Mouse (Mus musculus) kidney, adult 8-10 months (tissue): ENCODE data around the gene Tspan17.

ENCODE experiments used
- DNase-seq, 2 experiments: peaks; one replicate each; pipeline ENCODE4 v3.0.0; 2022

The Tspan17 gene

GRCm38 (mm10) chr13:54808067-54808466 is 18.9 kb downstream of the Tspan17 start:
- no peak for DNase-seq

DNA sequence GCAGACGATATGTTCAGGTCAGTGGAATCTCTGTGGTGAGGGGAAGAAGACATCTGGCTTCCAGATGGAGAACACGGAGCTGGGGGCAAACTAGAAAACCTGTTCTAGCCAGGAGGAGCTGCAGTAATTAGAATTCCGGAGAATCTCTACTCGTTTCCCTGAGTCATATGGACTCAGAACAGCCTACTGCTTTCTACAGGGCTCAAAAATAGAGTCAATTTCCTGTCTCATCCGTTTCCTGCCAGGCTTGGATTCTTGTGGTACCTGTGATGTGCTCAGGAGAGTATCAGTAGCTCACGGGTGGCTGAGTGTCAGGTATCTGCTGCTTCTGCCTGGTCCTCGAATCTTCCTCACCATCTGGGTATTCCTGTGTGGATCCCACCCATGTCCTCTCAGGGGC is 22.3 kb downstream of the Tspan17 start:
- DNase-seq: no peak

DNA sequence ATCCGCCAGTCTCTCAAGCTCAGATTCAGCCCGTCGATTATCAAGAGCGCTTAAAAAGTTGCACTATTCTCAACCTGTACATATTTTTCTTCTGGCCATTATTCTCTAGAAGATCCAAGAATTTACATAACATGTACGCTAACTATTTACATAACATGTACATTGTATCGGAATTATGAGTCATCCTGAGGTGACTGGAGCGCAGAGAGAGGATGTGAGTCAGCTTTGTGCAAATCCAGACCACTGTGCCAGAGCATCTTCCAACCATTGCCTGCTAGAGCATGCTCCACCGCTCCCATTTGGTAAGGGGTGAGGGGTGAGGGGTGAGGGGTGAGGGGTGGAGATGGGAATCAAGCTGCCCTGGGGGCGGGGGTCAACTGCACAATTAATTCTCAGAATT is 24.2 kb downstream of the Tspan17 start:
- DNase-seq: no peak

- DNase-seq: no peak
Observed at GRCm38 (mm10) chr13:54818399-54819254, 29.4 kb downstream of the Tspan17 start.

DNA sequence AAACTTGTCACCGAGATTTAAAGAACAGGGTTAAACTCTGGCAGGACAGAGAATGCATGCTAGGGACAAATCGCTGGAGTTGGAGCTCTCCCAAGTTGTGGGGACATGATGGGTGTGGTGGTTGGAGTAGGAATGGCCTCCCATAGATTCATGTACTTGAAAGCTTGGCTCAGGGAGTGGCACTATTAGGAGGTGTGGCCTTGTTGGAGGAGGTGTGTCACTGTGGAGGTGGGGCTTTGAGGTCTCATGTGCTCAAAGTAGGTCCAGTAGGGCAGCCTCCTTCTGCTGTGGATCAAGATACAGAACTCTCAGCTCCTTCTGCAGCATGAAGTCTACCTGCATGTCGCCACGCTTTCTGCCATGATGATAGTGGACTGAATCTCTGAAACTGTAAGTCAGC is 31.9 kb downstream of the Tspan17 start:
- DNase-seq: no peak

DNA sequence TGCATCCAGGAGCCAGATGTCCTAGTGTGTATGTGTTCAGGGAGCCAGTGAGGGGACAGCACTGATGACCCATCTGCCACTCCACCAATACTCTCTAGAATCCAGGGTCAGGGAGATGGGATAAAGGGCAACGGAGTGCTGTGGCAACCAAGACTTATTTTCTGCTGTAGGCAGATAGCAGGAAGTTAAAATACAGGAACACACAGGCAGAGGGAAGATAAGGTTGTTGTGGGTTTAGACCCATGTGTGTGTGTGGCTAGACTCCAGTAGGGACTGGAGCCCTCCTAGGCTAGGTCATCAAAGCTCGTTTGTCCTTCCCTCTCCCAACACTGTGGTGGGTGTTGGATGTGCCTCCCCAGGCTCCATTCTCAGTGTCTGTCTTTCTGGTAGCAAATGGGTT is 32.8 kb downstream of the Tspan17 start:
- no peak for DNase-seq

- DNase-seq: peak; percentile 11 to 16
Observed at GRCm38 (mm10) chr13:54824111-54824931, 35.1 kb downstream of the Tspan17 start.

DNA sequence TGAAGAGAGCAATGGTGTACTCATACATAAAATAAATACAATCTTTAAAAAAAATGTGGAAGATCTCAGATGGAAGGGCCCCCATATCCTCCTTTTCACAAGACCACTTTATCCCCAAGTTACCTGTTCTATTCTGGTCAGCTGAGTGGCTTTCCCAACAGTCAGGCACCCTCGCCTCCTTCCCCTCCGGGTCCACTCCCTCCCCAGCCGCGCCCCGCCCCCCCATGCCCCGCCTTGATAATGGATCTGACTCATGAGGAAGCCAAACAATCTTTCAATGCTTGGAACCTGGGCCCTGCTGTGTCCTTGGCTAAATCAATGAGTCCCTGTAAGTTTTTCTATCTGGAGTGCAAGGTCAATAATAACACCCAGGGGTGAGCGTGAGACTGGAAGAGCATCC is 38.8 kb downstream of the Tspan17 start:
- DNase-seq: no peak

GRCm38 (mm10) chr13:54828508-54828907 is 39.3 kb downstream of the Tspan17 start:
- peak; percentile 4 to 21 for DNase-seq

DNA sequence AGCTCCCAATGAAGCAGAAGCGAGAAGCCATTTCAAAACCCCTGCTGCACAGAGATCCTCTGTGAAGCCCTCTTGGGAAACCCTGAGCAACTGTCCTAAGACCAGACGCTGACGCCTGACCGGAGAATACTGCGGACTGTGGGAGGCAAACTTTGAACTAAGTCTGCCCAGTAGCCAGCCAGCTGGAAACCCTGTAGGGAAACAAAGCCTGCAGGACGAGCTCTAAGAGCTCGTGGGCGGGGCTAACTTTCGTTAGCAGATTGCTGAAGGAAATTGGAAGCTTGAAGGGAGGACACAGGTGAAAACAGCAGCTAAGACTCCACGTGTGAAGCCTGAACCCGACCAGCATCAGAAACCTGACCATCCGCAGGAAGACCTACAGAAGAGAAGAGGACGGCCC is 40.3 kb downstream of the Tspan17 start:
- DNase-seq: peak; percentile 45 to 51

DNA sequence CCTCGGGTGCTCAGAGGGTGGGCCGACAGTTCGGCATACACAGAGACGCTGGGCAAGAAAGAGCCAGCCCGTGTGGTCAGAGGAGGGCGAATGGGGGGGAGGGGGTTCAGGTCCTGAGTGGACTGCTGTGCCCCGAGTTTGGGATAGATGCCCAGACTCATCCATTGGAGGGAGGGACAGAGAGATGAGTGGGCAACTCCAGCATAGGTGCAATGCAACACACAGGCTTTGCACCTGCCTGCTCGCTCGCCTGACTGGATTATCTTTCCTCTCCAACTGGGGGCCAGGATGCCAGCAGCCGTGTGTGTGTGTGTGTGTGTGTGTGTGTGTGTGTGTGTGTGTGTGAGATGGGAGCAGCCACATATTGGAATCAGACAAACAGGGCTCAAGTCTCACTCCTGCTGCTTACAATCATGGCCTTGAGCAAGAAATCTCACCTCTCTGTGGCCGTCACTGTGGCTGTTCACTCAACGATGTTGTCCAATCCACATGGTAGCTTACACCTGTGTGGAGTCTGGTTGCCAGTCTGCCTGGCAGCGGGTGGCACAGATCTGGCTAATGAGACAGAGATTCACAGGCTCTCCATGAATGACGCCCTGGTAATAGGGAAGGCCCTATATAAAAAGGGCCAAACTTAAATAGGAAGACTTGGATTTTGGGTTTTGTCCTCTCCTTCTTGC is 47.3 kb downstream of the Tspan17 start:
- no peak for DNase-seq

GRCm38 (mm10) chr13:54837061-54837460 is 47.9 kb downstream of the Tspan17 start:
- no peak for DNase-seq

- no peak for DNase-seq
Observed at GRCm38 (mm10) chr13:54837471-54837889, 48.3 kb downstream of the Tspan17 start.

- DNase-seq: no peak
Observed at GRCm38 (mm10) chr13:54838540-54838939, 49.4 kb downstream of the Tspan17 start.

- no peak for DNase-seq
Observed at GRCm38 (mm10) chr13:54839211-54839610, 50.0 kb downstream of the Tspan17 start.

- DNase-seq: no peak
Observed at GRCm38 (mm10) chr13:54844579-54844978, 55.4 kb downstream of the Tspan17 start.
